Mouse (Mus musculus) embryonic fibroblast, embryonic 13.5 days (primary cell): ENCODE measurements around the gene Ntrk3.

Experiments used
- CTCF ChIP-seq: IDR thresholded peaks from 2 replicates; pipeline ENCODE4 v1.5.1; 2011; ENCODE audit warnings: mild to moderate bottlenecking, control low read depth, low read length, moderate library complexity, borderline replicate concordance; ENCODE audit not compliant: insufficient read depth
- POLR2A ChIP-seq: IDR thresholded peaks from 2 replicates; pipeline ENCODE4 v1.6.1; 2011; ENCODE audit warnings: low read depth, mild to moderate bottlenecking, control low read depth, low read length, moderate library complexity

GRCm38 (mm10) chr7:78653686-78654085 is 84.1 kb downstream of the Ntrk3 start:
- no peak for TF ChIP-seq POLR2A
- no peak for TF ChIP-seq CTCF
